Mouse (Mus musculus) spleen, adult 2 months (tissue): ENCODE measurements around the gene Eif3m.

Source experiments
- CTCF ChIP-seq: fragments of 200-500 bp; IDR thresholded peaks from 2 replicates; pipeline ENCODE4 v1.5.1; 2011; ENCODE audit warnings: mild to moderate bottlenecking, inconsistent platforms; ENCODE audit not compliant: insufficient read depth, insufficient read length, insufficient replicate concordance; ENCODE audit errors: extremely low read depth
- POLR2A ChIP-seq: fragments of 200-500 bp; IDR thresholded peaks from 2 replicates; pipeline ENCODE4 v1.6.1; 2011; ENCODE audit warnings: low read depth, low read length, inconsistent platforms

DNA sequence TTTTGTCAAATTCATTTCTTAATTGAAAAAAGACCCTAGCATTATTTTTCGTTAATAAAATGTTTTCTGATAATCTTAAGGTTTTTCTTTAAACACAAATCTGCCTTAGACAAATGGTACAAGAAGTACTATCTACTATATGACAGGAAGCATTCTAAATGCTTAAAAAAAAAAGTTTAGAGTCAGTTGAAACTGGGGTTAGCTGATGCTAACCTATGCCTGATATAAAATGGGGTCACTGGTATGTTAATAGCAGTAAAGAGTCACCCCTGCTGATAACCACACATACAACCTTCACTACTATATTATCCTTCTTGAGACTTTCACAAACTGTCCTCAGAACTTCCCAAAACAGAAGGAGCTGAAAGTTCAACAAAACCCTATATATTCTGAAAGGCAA lies 2.6 kb upstream of the Eif3m start:
- TF ChIP-seq CTCF (no peak), POLR2A (no peak)
